Mouse (Mus musculus): ENCODE data around the gene Runx2.

- TF ChIP-seq POLR2A (IDR thresholded peaks at IDR 0.05; ENCODE audit: low read depth, low read length) (no peak), CTCF (IDR thresholded peaks at IDR 0.05; ENCODE audit: extremely low read depth, insufficient read length, insufficient replicate concordance, low read depth, low read length) (no peak)
Measured at GRCm38 (mm10) chr17:44645146-44645545, 169.5 kb downstream of the Runx2 start.
